Mouse (Mus musculus) limb, embryonic 10.5 days (tissue): ENCODE results near the gene Mettl3. TPM values are rescaled to one million over a fixed set of nuclear protein-coding genes. Genes with fewer than 3 reads are reported as not detected.
"Not testable (repeated sequence)": the region's sequence is repeated elsewhere in the genome, so short reads cannot be mapped to it uniquely, and the experiment has no call there.

Experiments
- DNase-seq: peaks from one replicate; pipeline ENCODE4 v3.0.0-alpha.2; 2017; ENCODE audit warnings: low spot score
- H3K27ac ChIP-seq: fragments of 300-500 bp; sonication (generic); 2 replicates; pipeline ENCODE4 v1.5.1; 2016; ENCODE audit warnings: mild to moderate bottlenecking
- H3K27me3 ChIP-seq: fragments of 300-500 bp; sonication (generic); 2 replicates; pipeline ENCODE4 v1.6.1; 2016; ENCODE audit warnings: low read depth, mild to moderate bottlenecking; ENCODE audit not compliant: poor library complexity, severe bottlenecking
- H3K36me3 ChIP-seq: fragments of 300-500 bp; sonication (generic); 2 replicates; pipeline ENCODE4 v1.6.1; 2016; ENCODE audit warnings: mild to moderate bottlenecking, moderate library complexity
- H3K4me1 ChIP-seq: fragments of 300-500 bp; sonication (generic); 2 replicates; pipeline ENCODE4 v1.6.1; 2016
- H3K4me3 ChIP-seq: fragments of 300-500 bp; sonication (generic); 2 replicates; pipeline ENCODE4 v1.5.1; 2016; ENCODE audit warnings: mild to moderate bottlenecking, moderate library complexity
- H3K9me3 ChIP-seq: fragments of 300-500 bp; sonication (generic); replicated peaks from 2 replicates; pipeline ENCODE4 v1.6.1; 2016; ENCODE audit warnings: mild to moderate bottlenecking
- WGBS: fragments of 180-500 bp; shearing (Covaris S2); methylation state at CpG from one replicate; pipeline ENCODE4 v1.1.7; 2016; 5-methylcytosine and 5-hydroxymethylcytosine counted together
- polyA plus RNA-seq: library from polyadenylated mRNA; unstranded; fragments of >200 nt; fragmentation: Nextera tagmentation; extraction: Ambion mirVana; gene quantifications from 2 replicates; pipeline ENCODE4 v1.2.1, GENCODE M21; 2016

Mettl3 gene
- polyA plus RNA-seq, 1 experiment from 2014 or later = 58.6 TPM

DNA sequence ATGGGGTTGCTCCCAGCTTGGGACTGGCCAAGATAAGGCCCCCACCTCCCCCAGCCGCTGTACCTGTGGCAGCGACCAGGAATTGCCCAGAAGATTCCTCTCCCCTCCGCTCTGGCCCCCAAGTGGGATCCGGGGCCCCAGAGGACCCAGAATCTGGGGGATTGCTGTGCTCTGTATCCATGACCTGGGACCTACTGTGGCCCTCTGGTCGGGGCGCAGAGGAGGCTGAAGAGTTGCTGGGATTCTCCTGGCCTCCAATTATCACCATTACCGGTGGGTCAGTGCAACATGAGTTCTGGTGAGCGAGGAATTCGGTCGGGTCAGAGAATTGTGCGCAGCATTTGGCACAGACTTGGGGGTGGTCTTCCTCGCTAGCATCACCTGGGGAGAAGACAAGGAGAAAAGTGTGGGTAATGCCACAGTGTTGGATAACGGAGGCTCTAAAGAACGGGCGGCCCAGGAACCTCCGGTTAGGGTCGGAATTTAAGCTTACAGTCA lies 10.4 kb upstream of the Mettl3 start:
- Histone ChIP-seq H3K9me3 (0 out of 2 replicates have a peak, but pooled peaks cover 4% of the 10 kb centered on the region), H3K4me1 (peaks cover 33% of the 10 kb centered on the region), H3K36me3 (peaks cover 46% of the 10 kb centered on the region), H3K27me3 (no peaks in the 10 kb centered on the region), H3K27ac (peak overlapping the region; percentile 98), H3K4me3 (peak overlapping the region; percentile 82)
- 5% methylated on average over 17 of the region's 17 CpGs for WGBS
- DNase-seq = no peak

DNA sequence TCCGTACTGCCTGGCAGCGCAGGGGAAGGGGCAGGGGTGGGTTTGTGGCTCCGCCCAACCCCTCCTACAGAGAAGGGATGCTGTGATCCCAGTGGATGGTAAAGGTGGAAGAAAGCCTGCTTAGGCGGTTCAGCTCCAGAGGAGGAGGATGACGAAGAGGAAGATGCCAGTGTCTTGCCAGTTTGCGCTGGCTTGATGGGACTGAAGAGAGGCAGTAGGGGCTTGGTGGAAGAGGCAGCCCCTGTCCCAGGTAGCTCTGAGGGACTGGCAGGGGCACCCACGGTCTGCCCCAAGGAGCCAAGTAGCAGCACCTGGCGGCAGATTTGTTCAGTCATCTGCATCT lies 9.9 kb upstream of the Mettl3 start:
- 31% methylated on average over 8 of the region's 8 CpGs for WGBS
- Histone ChIP-seq H3K4me3 (peak overlapping the region; percentile 82), H3K9me3 (0 out of 2 replicates have a peak, but pooled peaks cover 4% of the 10 kb centered on the region), H3K4me1 (peaks cover 33% of the 10 kb centered on the region), H3K27me3 (no peaks in the 10 kb centered on the region), H3K36me3 (peaks cover 50% of the 10 kb centered on the region), H3K27ac (peak overlapping the region; percentile 98)
- DNase-seq = peak; percentile 40

GRCm38 (mm10) chr14:52313931-52314807 lies 9.2 kb upstream of the Mettl3 start:
- Histone ChIP-seq H3K27ac (peak overlapping the region; percentile 98; the same call in 1 of the 2 replicates), H3K4me3 (peak overlapping the region; percentile 82), H3K4me1 (peaks cover 33% of the 10 kb centered on the region), H3K9me3 (0 out of 2 replicates have a peak, but pooled peaks cover 4% of the 10 kb centered on the region), H3K27me3 (no peaks in the 10 kb centered on the region), H3K36me3 (peaks cover 54% of the 10 kb centered on the region)
- WGBS = 88% methylated on average over 26 of the region's 26 CpGs
- DNase-seq = no peak

- WGBS = 98% methylated on average over 2 of the region's 2 CpGs
- Histone ChIP-seq H3K4me1 (peaks cover 24% of the 10 kb centered on the region), H3K27me3 (no peaks in the 10 kb centered on the region), H3K36me3 (peaks cover 63% of the 10 kb centered on the region), H3K4me3 (no peak overlapping the region), H3K27ac (no peak overlapping the region), H3K9me3 (0 out of 2 replicates have a peak, but pooled peaks cover 4% of the 10 kb centered on the region)
- no peak for DNase-seq
Observed at GRCm38 (mm10) chr14:52310906-52311305, 6.0 kb upstream of the Mettl3 start.

DNA sequence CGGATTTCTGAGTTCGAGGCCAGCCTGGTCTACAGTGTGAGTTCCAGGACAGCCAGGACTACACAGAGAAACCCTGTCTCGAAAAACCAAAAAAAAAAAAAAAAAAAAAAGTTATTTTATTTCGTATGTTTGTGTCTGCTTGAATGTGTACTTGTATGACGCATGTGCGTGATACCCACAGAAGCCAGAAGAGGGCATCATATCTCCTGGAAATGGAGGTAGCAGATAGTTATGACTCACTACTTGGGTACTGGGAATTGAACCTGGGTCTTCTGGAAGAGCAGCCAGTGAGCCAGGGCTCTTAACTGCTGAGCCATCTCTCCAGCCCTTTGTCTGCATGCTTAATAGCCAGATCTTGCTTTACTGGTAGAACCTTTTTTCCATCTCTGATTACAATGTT lies 5.4 kb upstream of the Mettl3 start:
- 89% methylated on average over 6 of the region's 6 CpGs for WGBS
- not testable (repeated sequence) for DNase-seq, H3K9me3 ChIP-seq, H3K4me3 ChIP-seq, H3K27me3 ChIP-seq, H3K27ac ChIP-seq
- H3K36me3 ChIP-seq = peaks cover 63% of the 10 kb centered on the region
- peaks cover 20% of the 10 kb centered on the region for H3K4me1 ChIP-seq

DNA sequence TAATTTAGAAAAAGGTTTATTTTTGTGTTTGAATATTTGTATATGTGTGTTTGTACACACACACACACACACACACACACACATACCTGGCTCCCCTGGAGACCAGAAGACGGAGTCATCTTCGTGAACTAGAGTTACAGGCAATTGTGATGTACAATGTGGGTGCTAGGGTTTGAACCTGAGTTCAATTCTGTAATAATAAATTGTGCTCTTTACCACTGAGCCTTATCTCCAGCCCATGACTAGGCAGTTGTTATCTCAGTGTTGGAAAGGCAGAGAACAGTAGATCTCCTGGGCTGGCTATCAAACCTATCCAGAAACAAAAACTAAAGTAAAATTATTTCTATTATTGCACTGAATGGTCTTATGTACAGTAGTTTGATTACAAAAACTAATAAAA lies 1.2 kb upstream of the Mettl3 start:
- Histone ChIP-seq H3K4me1 (peaks cover 6% of the 10 kb centered on the region), H3K36me3 (peaks cover 29% of the 10 kb centered on the region), H3K27me3 (no peaks in the 10 kb centered on the region), H3K9me3 (no peaks in the 10 kb centered on the region), H3K27ac (no peak overlapping the region), H3K4me3 (no peak overlapping the region)
- WGBS = 96% methylated on average over 2 of the region's 2 CpGs
- no peak for DNase-seq

DNA sequence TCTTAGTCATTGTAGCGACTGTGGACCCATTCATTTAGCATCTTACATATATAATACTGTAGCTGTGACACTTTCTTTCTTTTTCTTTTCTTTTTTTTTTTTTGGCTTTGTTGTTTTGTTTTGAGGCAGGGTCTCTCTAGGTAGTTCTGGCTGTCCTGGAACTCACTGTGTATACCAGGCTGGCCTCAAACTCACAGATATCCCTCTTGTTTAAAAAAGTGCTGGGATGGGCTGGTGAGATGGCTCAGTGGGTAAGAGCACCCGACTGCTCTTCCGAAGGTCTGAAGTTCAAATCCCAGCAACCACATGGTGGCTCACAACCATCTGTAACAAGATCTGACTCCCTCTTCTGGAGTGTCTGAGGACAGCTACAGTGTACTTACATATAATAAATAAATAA lies 1.4 kb downstream of the Mettl3 start:
- not testable (repeated sequence) for H3K4me3 ChIP-seq, H3K27me3 ChIP-seq

DNA sequence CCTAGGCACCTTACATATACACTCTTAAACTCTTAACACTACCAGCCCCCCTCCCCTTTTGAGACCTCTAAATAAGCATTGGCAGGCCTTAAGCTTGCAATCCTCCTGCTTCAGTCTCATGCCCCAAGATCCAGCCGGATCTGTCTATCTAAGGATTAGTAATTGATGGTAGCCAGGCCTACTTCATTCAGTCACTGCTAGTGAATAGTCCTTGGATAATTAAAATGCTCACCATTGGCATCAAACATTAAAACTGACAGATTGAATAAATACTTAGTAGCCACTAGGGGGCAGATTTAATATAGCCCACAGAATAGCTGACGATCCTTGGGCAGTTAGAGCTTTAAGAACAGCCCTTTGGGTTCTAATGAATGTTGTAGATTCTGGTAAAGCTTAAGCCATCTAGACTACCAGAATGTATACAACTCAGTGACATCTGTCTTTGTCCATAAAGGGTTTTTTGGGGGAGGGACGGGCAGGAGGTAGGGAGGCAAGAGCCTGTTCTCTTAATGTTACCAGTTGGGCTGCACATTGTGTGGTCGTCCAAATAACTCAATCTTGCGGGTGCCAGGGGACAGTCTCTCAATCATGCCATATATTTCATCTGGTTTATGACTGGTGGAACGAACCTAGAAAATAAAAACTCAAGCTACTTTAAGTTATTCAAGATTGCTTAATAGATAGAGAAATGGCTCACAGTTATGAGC lies 9.2 kb downstream of the Mettl3 start:
- H3K9me3 ChIP-seq = no peaks in the 10 kb centered on the region
- WGBS = 80% methylated on average over 6 of the region's 6 CpGs
- peaks cover 99% of the 10 kb centered on the region for H3K36me3 ChIP-seq
- no peaks in the 10 kb centered on the region for H3K4me1 ChIP-seq
- no peak overlapping the region for H3K27ac ChIP-seq
- DNase-seq = no peak
- no peaks in the 10 kb centered on the region for H3K27me3 ChIP-seq
- no peak overlapping the region for H3K4me3 ChIP-seq

More for the DNA sequence above, 1.4 kb downstream of the Mettl3 start:
- not testable (repeated sequence) for H3K27ac ChIP-seq, H3K9me3 ChIP-seq, H3K4me1 ChIP-seq, DNase-seq
- peaks cover 30% of the 10 kb centered on the region for H3K36me3 ChIP-seq
- 93% methylated on average over 3 of the region's 3 CpGs for WGBS

DNA sequence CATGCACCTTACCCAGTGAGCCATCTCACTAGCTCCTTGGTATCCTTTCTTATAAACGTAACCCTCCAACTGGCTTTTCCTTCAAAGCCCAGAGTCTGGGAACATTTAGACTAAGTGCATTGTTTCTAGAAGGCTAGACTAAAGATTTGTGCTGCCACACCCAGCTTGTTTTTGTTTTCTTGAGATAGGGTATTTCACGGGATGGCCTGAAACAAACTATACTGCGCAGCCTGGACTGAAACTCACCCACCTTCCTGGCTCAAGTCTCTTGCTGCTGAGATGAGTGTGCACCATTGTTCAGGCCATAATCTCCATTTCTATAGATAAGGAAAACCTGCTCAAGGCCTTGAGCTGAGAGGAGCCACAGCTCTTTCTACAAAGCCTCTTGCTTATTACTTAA lies 20.7 kb downstream of the Mettl3 start:
- Histone ChIP-seq H3K27ac (no peak overlapping the region), H3K36me3 (peaks cover 50% of the 10 kb centered on the region)

DNA sequence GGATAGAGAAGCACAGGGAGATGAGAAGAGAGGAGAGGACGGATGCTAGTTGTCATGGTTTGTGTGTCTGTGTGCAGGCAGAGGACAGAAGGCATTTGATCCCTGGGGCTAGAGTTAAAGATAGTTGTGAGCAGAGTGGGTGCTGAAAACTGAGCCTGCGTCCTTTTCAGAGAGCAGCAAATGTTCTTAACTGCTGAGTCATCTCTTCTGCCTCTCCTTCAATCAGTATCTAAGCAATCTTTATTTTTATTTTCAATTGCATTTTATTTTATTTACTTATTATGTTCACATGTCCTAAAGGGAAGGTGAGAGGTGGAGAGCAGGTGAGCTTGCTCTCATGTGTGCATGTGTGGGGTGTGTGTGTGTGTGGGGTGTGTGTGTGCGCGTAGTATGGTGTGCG lies 21.3 kb downstream of the Mettl3 start:
- no peak overlapping the region for H3K27ac ChIP-seq
- H3K9me3 ChIP-seq = no peaks in the 10 kb centered on the region
- peaks cover 45% of the 10 kb centered on the region for H3K36me3 ChIP-seq
- no peaks in the 10 kb centered on the region for H3K27me3 ChIP-seq
- no peak overlapping the region for H3K4me3 ChIP-seq
- peaks cover 8% of the 10 kb centered on the region for H3K4me1 ChIP-seq
- 97% methylated on average over 5 of the region's 5 CpGs for WGBS
- DNase-seq = no peak

More for the DNA sequence above, 20.7 kb downstream of the Mettl3 start:
- Histone ChIP-seq H3K4me3 (no peak overlapping the region), H3K9me3 (no peaks in the 10 kb centered on the region), H3K27me3 (no peaks in the 10 kb centered on the region), H3K4me1 (peaks cover 8% of the 10 kb centered on the region)
- 93% methylated on average over 3 of the region's 3 CpGs for WGBS
- no peak for DNase-seq

- H3K9me3 ChIP-seq = no peaks in the 10 kb centered on the region
- H3K27me3 ChIP-seq = no peaks in the 10 kb centered on the region
- 1% methylated on average over 21 of the region's 21 CpGs for WGBS
- H3K27ac ChIP-seq = peak overlapping the region; percentile 87
- H3K4me1 ChIP-seq = peaks cover 8% of the 10 kb centered on the region
- no peak for DNase-seq
- peaks cover 17% of the 10 kb centered on the region for H3K36me3 ChIP-seq
- H3K4me3 ChIP-seq = peak overlapping the region; percentile 95
Observed at GRCm38 (mm10) chr14:52279747-52280120, 25.2 kb downstream of the Mettl3 start.

GRCm38 (mm10) chr14:52278932-52279746 lies 25.8 kb downstream of the Mettl3 start, which contains the start of the genes Tox4 and Rab2b:
Gene Tox4, plus strand, starts transcription at chr14:52279146.
Gene Rab2b, minus strand, starts transcription at chr14:52279545.
- Histone ChIP-seq H3K4me1 (peaks cover 8% of the 10 kb centered on the region), H3K9me3 (no peaks in the 10 kb centered on the region), H3K4me3 (peak within 1 kb of the TSS; percentile 95), H3K36me3 (peaks cover 20% of the 10 kb centered on the region), H3K27me3 (no peaks in the 10 kb centered on the region), H3K27ac (peak within 1 kb of the TSS; percentile 87)
- WGBS = under 1% methylated on average over 66 of the region's 66 CpGs
- DNase-seq = peak; percentile 98
